Mouse (Mus musculus) left cerebral cortex, postnatal 4 days (tissue): ENCODE measurements around the gene Arhgap30. TPM values are rescaled to one million over a fixed set of nuclear protein-coding genes. Genes with fewer than 3 reads are reported as not detected.

Experiments used
- DNase-seq: peaks from one replicate; pipeline ENCODE4 v3.0.0-alpha.2; 2022
- intact Hi-C: fragments of 180-260 bp; cut with DNase I; formaldehyde crosslinking; loops from one replicate; pipeline ENCODE4 v1.15.1; 2025
- total RNA-seq, 2 experiments: library from RNA; stranded (reverse); gene quantifications; 2 replicates each; pipeline ENCODE4 v1.2.3; 2021

The Arhgap30 gene
- total RNA-seq, 2 experiments from 2014 or later, result 0.98 to 1.6 TPM

GRCm38 (mm10) chr1:171457568-171457967 is 68.8 kb downstream of the Arhgap30 start:
- no peak for DNase-seq
- intact Hi-C loops, result no loop called here

- intact Hi-C loops, result no loop called here
- peak; percentile 56 for DNase-seq
Measured at GRCm38 (mm10) chr1:171459791-171460190, 71.0 kb downstream of the Arhgap30 start.

Other genes starting within 250 kb of the Arhgap30 start
- gene Sdhc, start 238.4 kb upstream of the Arhgap30 start, total RNA-seq, result 100 to 1,000 TPM; 200 to 212 TPM
- not detected for gene Mpz, start 238.2 kb upstream of the Arhgap30 start, total RNA-seq
- 10 to 100 TPM in 1 of 2 experiments, 1 to 10 TPM in 1; 9.0 to 11.3 TPM for gene Pcp4l1, start 192.7 kb upstream of the Arhgap30 start, total RNA-seq
- gene Nr1i3, start 175.0 kb upstream of the Arhgap30 start, total RNA-seq, result not detected
- gene Tomm40l, start 166.4 kb upstream of the Arhgap30 start, total RNA-seq, result 10 to 100 TPM; 50.7 to 56.9 TPM
- gene Apoa2, start 163.9 kb upstream of the Arhgap30 start, total RNA-seq, result 1 to 10 TPM; 2.6 to 3.0 TPM
- 1 to 10 TPM; 7.1 to 8.0 TPM for gene Fcer1g, start 154.6 kb upstream of the Arhgap30 start, total RNA-seq
- gene Adamts4, start 138.5 kb upstream of the Arhgap30 start, total RNA-seq, result 1 to 10 TPM; 4.2 to 5.3 TPM
- 100 to 1,000 TPM; 183 to 186 TPM for gene Ndufs2, start 137.6 kb upstream of the Arhgap30 start, total RNA-seq
- 10 to 100 TPM; 74.2 to 87.8 TPM for gene B4galt3, start 118.6 kb upstream of the Arhgap30 start, total RNA-seq
- gene Ppox, start 107.8 kb upstream of the Arhgap30 start, total RNA-seq, result 10 to 100 TPM; 19.6 to 25.4 TPM
- 10 to 100 TPM; 60.4 to 66.4 TPM for gene Usp21, start 101.0 kb upstream of the Arhgap30 start, total RNA-seq
- gene Ufc1, start 93.9 kb upstream of the Arhgap30 start, total RNA-seq, result 10 to 100 TPM; 91.2 to 93.4 TPM
- gene Dedd, start 59.8 kb upstream of the Arhgap30 start, total RNA-seq, result 10 to 100 TPM; 38.4 to 45.9 TPM
- 10 to 100 TPM; 35.3 to 36.8 TPM for gene Nit1, start 43.3 kb upstream of the Arhgap30 start, total RNA-seq
- 100 to 1,000 TPM; 112 to 125 TPM for gene Pfdn2, start 43.3 kb upstream of the Arhgap30 start, total RNA-seq
- gene Klhdc9, start 28.2 kb upstream of the Arhgap30 start, total RNA-seq, result 1 to 10 TPM; 4.4 to 4.8 TPM
- gene Nectin4, start 18.9 kb upstream of the Arhgap30 start, total RNA-seq, result 1 to 10 TPM in 1 of 2 experiments, under 1 TPM in 1; 0.88 to 1.2 TPM
- gene Usf1, start 22.4 kb downstream of the Arhgap30 start, total RNA-seq, result 100 to 1,000 TPM; 130 to 141 TPM
- 1 to 10 TPM; 2.9 to 5.8 TPM for gene Tstd1, start 29.9 kb downstream of the Arhgap30 start, total RNA-seq
- 1 to 10 TPM; 4.9 to 6.2 TPM for gene F11r, start 48.6 kb downstream of the Arhgap30 start, total RNA-seq
- gene Alyref2, start 114.5 kb downstream of the Arhgap30 start, total RNA-seq, result 10 to 100 TPM; 10.5 to 10.9 TPM
- gene Itln1, start 146.3 kb downstream of the Arhgap30 start, total RNA-seq, result not detected
- under 1 TPM; 0.08 to 0.22 TPM for gene Cd244a, start 170.2 kb downstream of the Arhgap30 start, total RNA-seq
- under 1 TPM in 1 of 2 experiments, not detected in 1; 0.22 TPM for gene Ly9, start 218.5 kb downstream of the Arhgap30 start, total RNA-seq